Mouse (Mus musculus): Measurements from ENCODE around the gene Afp. TPM values are rescaled to one million over a fixed set of nuclear protein-coding genes. Genes with fewer than 3 reads are reported as not detected.

Gene Afp
- polyA plus RNA-seq, 1 experiment from 2014 or later: 6,352 TPM

- H3K9me3 ChIP-seq (ENCODE audit: control insufficient read depth, low read length): no peaks in the 10 kb centered on the region
Measured at GRCm38 (mm10) chr5:90470836-90471235, 19.7 kb upstream of the Afp start.

GRCm38 (mm10) chr5:90473902-90474301 is 16.6 kb upstream of the Afp start:
- H3K4me1 ChIP-seq (replicated peaks; ENCODE audit: control insufficient read depth, insufficient read depth, low read length): no peaks in the 10 kb centered on the region
- peak; percentile 23; the same call in 1 of the 2 replicates for ATAC-seq (replicated peaks; ENCODE audit: low FRiP score)

More at GRCm38 (mm10) chr5:90470836-90471235, 19.7 kb upstream of the Afp start:
- no peaks in the 10 kb centered on the region for H3K36me3 ChIP-seq (ENCODE audit: control insufficient read depth, insufficient read depth, low read length)
- H3K4me1 ChIP-seq (replicated peaks; ENCODE audit: control insufficient read depth, insufficient read depth, low read length): no peaks in the 10 kb centered on the region
- H3K4me2 ChIP-seq: no peak overlapping the region
- WGBS: 80% methylated on average over 3 of the region's 3 CpGs
- DNase-seq (ENCODE audit: low spot score): no peak
- H3K27ac ChIP-seq (ENCODE audit: low read depth, low read length): no peak overlapping the region
- no peak for ATAC-seq (replicated peaks; ENCODE audit: low FRiP score)
- H3K4me3 ChIP-seq (ENCODE audit: low read depth, low read length): no peak overlapping the region
- no peaks in the 10 kb centered on the region for H3K27me3 ChIP-seq (replicated peaks; ENCODE audit: control insufficient read depth, insufficient read depth, low read length)
- H3K9ac ChIP-seq (ENCODE audit: low read depth, low read length): no peak overlapping the region

GRCm38 (mm10) chr5:90474369-90474768 is 16.2 kb upstream of the Afp start:
- H3K27ac ChIP-seq (ENCODE audit: low read depth, low read length): no peak overlapping the region
- DNase-seq (ENCODE audit: low spot score) (no peak), ATAC-seq (replicated peaks; ENCODE audit: low FRiP score) (no peak)
- WGBS: 81% methylated on average over 5 of the region's 5 CpGs
- no peaks in the 10 kb centered on the region for H3K9me3 ChIP-seq (ENCODE audit: control insufficient read depth, low read length)
- H3K4me2 ChIP-seq: no peak overlapping the region
- no peaks in the 10 kb centered on the region for H3K4me1 ChIP-seq (replicated peaks; ENCODE audit: control insufficient read depth, insufficient read depth, low read length)
- H3K4me3 ChIP-seq (ENCODE audit: low read depth, low read length): no peak overlapping the region
- H3K27me3 ChIP-seq (replicated peaks; ENCODE audit: control insufficient read depth, insufficient read depth, low read length): no peaks in the 10 kb centered on the region
- no peaks in the 10 kb centered on the region for H3K36me3 ChIP-seq (ENCODE audit: control insufficient read depth, insufficient read depth, low read length)
- H3K9ac ChIP-seq (ENCODE audit: low read depth, low read length): no peak overlapping the region

More at GRCm38 (mm10) chr5:90473902-90474301, 16.6 kb upstream of the Afp start:
- Histone ChIP-seq H3K27me3 (replicated peaks; ENCODE audit: control insufficient read depth, insufficient read depth, low read length) (no peaks in the 10 kb centered on the region), H3K9me3 (ENCODE audit: control insufficient read depth, low read length) (no peaks in the 10 kb centered on the region), H3K9ac (ENCODE audit: low read depth, low read length) (no peak overlapping the region), H3K4me3 (ENCODE audit: low read depth, low read length) (no peak overlapping the region), H3K27ac (ENCODE audit: low read depth, low read length) (no peak overlapping the region), H3K36me3 (ENCODE audit: control insufficient read depth, insufficient read depth, low read length) (no peaks in the 10 kb centered on the region), H3K4me2 (no peak overlapping the region)
- no peak for DNase-seq (ENCODE audit: low spot score)
- 83% methylated on average over 4 of the region's 4 CpGs for WGBS

- H3K4me2 ChIP-seq: no peak overlapping the region
- H3K9ac ChIP-seq (ENCODE audit: low read depth, low read length): no peak overlapping the region
- H3K27ac ChIP-seq (ENCODE audit: low read depth, low read length): no peak overlapping the region
- ATAC-seq (replicated peaks; ENCODE audit: low FRiP score) (no peak), DNase-seq (ENCODE audit: low spot score) (no peak)
- no peaks in the 10 kb centered on the region for H3K36me3 ChIP-seq (ENCODE audit: control insufficient read depth, insufficient read depth, low read length)
- 86% methylated on average over 3 of the region's 3 CpGs for WGBS
- H3K4me1 ChIP-seq (replicated peaks; ENCODE audit: control insufficient read depth, insufficient read depth, low read length): no peaks in the 10 kb centered on the region
- no peaks in the 10 kb centered on the region for H3K9me3 ChIP-seq (ENCODE audit: control insufficient read depth, low read length)
- H3K27me3 ChIP-seq (replicated peaks; ENCODE audit: control insufficient read depth, insufficient read depth, low read length): no peaks in the 10 kb centered on the region
- no peak overlapping the region for H3K4me3 ChIP-seq (ENCODE audit: low read depth, low read length)
Measured at GRCm38 (mm10) chr5:90476741-90477140, 13.8 kb upstream of the Afp start.

- no peaks in the 10 kb centered on the region for H3K4me1 ChIP-seq (replicated peaks; ENCODE audit: control insufficient read depth, insufficient read depth, low read length)
- DNase-seq (ENCODE audit: low spot score): no peak
- peak; percentile 44; the same call in 1 of the 2 replicates for ATAC-seq (replicated peaks; ENCODE audit: low FRiP score)
- no peaks in the 10 kb centered on the region for H3K27me3 ChIP-seq (replicated peaks; ENCODE audit: control insufficient read depth, insufficient read depth, low read length)
- no peak overlapping the region for H3K9ac ChIP-seq (ENCODE audit: low read depth, low read length)
- H3K4me2 ChIP-seq: no peak overlapping the region
- WGBS: 72% methylated on average over 7 of the region's 7 CpGs
- no peak overlapping the region for H3K27ac ChIP-seq (ENCODE audit: low read depth, low read length)
- no peaks in the 10 kb centered on the region for H3K9me3 ChIP-seq (ENCODE audit: control insufficient read depth, low read length)
- no peaks in the 10 kb centered on the region for H3K36me3 ChIP-seq (ENCODE audit: control insufficient read depth, insufficient read depth, low read length)
- H3K4me3 ChIP-seq (ENCODE audit: low read depth, low read length): no peak overlapping the region
Measured at GRCm38 (mm10) chr5:90477308-90478140, 13.0 kb upstream of the Afp start.

- H3K27me3 ChIP-seq (replicated peaks; ENCODE audit: control insufficient read depth, insufficient read depth, low read length): no peaks in the 10 kb centered on the region
- no peak overlapping the region for H3K4me2 ChIP-seq
- no peak overlapping the region for H3K9ac ChIP-seq (ENCODE audit: low read depth, low read length)
- no peaks in the 10 kb centered on the region for H3K36me3 ChIP-seq (ENCODE audit: control insufficient read depth, insufficient read depth, low read length)
- H3K4me1 ChIP-seq (replicated peaks; ENCODE audit: control insufficient read depth, insufficient read depth, low read length): no peaks in the 10 kb centered on the region
- no peak for DNase-seq (ENCODE audit: low spot score)
- no peak for ATAC-seq (replicated peaks; ENCODE audit: low FRiP score)
- 49% methylated on average over 1 of the region's 1 CpGs for WGBS
- no peak overlapping the region for H3K4me3 ChIP-seq (ENCODE audit: low read depth, low read length)
- H3K9me3 ChIP-seq (ENCODE audit: control insufficient read depth, low read length): no peaks in the 10 kb centered on the region
- no peak overlapping the region for H3K27ac ChIP-seq (ENCODE audit: low read depth, low read length)
Measured at GRCm38 (mm10) chr5:90478886-90479285, 11.7 kb upstream of the Afp start.

GRCm38 (mm10) chr5:90485597-90485996 is 4.9 kb upstream of the Afp start:
- no peaks in the 10 kb centered on the region for H3K27me3 ChIP-seq (replicated peaks; ENCODE audit: control insufficient read depth, insufficient read depth, low read length)
- peak overlapping the region; percentile 44; the same call in 1 of the 2 replicates for H3K27ac ChIP-seq (ENCODE audit: low read depth, low read length)
- no peaks in the 10 kb centered on the region for H3K4me1 ChIP-seq (replicated peaks; ENCODE audit: control insufficient read depth, insufficient read depth, low read length)
- no peaks in the 10 kb centered on the region for H3K36me3 ChIP-seq (ENCODE audit: control insufficient read depth, insufficient read depth, low read length)
- H3K9ac ChIP-seq (ENCODE audit: low read depth, low read length): no peak overlapping the region
- WGBS: 79% methylated on average over 7 of the region's 7 CpGs
- no peaks in the 10 kb centered on the region for H3K9me3 ChIP-seq (ENCODE audit: control insufficient read depth, low read length)
- no peak for DNase-seq (ENCODE audit: low spot score)
- H3K4me3 ChIP-seq (ENCODE audit: low read depth, low read length): no peak overlapping the region
- no peak overlapping the region for H3K4me2 ChIP-seq
- peak; percentile 34 for ATAC-seq (replicated peaks; ENCODE audit: low FRiP score)

- no peak for DNase-seq (ENCODE audit: low spot score)
- Histone ChIP-seq H3K4me1 (replicated peaks; ENCODE audit: control insufficient read depth, insufficient read depth, low read length) (no peaks in the 10 kb centered on the region), H3K9me3 (ENCODE audit: control insufficient read depth, low read length) (no peaks in the 10 kb centered on the region), H3K27ac (ENCODE audit: low read depth, low read length) (no peak overlapping the region), H3K4me2 (no peak overlapping the region), H3K9ac (ENCODE audit: low read depth, low read length) (no peak overlapping the region), H3K4me3 (ENCODE audit: low read depth, low read length) (no peak overlapping the region), H3K27me3 (replicated peaks; ENCODE audit: control insufficient read depth, insufficient read depth, low read length) (no peaks in the 10 kb centered on the region), H3K36me3 (ENCODE audit: control insufficient read depth, insufficient read depth, low read length) (no peaks in the 10 kb centered on the region)
- WGBS: 72% methylated on average over 7 of the region's 7 CpGs
- no peak; the same call in 1 of the 2 replicates for ATAC-seq (replicated peaks; ENCODE audit: low FRiP score)
Measured at GRCm38 (mm10) chr5:90488323-90488722, 2.2 kb upstream of the Afp start.

GRCm38 (mm10) chr5:90492440-90492839 is 1.9 kb downstream of the Afp start:
- ATAC-seq (replicated peaks; ENCODE audit: low FRiP score) (no peak), DNase-seq (ENCODE audit: low spot score) (no peak)
- Histone ChIP-seq H3K27me3 (replicated peaks; ENCODE audit: control insufficient read depth, insufficient read depth, low read length) (no peaks in the 10 kb centered on the region), H3K27ac (ENCODE audit: low read depth, low read length) (peak overlapping the region; percentile 20; the same call in 1 of the 2 replicates), H3K4me2 (peak overlapping the region; percentile 23), H3K36me3 (ENCODE audit: control insufficient read depth, insufficient read depth, low read length) (no peaks in the 10 kb centered on the region), H3K4me1 (replicated peaks; ENCODE audit: control insufficient read depth, insufficient read depth, low read length) (no peaks in the 10 kb centered on the region), H3K4me3 (ENCODE audit: low read depth, low read length) (peak overlapping the region; percentile 24), H3K9ac (ENCODE audit: low read depth, low read length) (no peak overlapping the region), H3K9me3 (ENCODE audit: control insufficient read depth, low read length) (no peaks in the 10 kb centered on the region)
- WGBS: 69% methylated on average over 9 of the region's 9 CpGs
